Mouse (Mus musculus) olfactory bulb, adult 2 months (tissue): ENCODE data around the gene Gm9936.

Experiments
- CTCF ChIP-seq: fragments of 200-500 bp; IDR thresholded peaks from 2 replicates; pipeline ENCODE4 v1.5.1; 2012; ENCODE audit warnings: low read depth, mild to moderate bottlenecking, low read length, moderate library complexity; ENCODE audit not compliant: insufficient read depth
- POLR2A ChIP-seq: fragments of 200-500 bp; IDR thresholded peaks from 2 replicates; pipeline ENCODE4 v1.6.1; 2012; ENCODE audit warnings: mild to moderate bottlenecking, low read depth, low read length, moderate library complexity; ENCODE audit not compliant: insufficient read depth

DNA sequence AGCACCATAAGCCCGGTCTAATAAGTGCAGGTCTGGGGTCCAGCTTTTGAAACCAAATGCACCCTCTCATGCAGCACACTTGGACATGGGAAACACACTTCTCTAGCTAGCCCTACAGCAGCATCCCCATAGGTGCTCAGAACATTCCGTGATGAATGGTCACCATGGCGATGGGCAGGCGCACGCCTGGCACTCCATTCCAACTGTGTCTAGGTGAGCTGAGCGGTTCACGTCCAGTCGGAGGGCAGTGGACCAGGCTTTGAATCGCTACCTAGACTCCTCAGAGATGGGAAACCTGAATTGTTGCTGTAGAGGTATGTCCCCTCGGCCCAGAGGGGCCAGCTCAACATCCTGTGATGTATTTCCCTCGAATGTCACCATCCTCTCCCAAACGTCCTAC, 6.8 kb upstream of the Gm9936 start:
- TF ChIP-seq POLR2A (no peak), CTCF (no peak)
